Mouse (Mus musculus) urinary bladder, postnatal 10 days (tissue): Measurements from ENCODE around the gene Sh3gl3.

Experiments used
- DNase-seq: peaks from one replicate; pipeline ENCODE4 v3.0.0; 2022; ENCODE audit warnings: low spot score

Sh3gl3 gene

DNA sequence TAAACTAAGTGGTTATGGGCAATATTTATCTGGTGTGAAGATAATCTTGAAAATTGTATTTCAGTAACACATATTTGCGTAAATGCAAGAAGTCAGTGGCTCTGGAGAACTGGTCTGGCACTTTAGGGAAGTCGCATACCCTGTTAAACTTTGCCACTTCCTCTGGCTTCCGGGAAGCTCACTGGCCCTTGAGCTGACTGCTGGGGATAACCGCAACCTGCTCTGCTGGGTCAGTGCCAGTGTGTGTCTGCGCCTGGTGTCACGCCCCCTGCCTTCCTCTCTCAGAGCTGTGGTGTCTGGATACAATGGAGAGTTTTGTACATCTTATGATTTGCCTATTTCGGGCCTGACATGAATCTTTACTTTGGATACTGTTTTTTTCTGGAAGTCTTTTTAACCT, 119.8 kb downstream of the Sh3gl3 start:
- no peak for DNase-seq

DNA sequence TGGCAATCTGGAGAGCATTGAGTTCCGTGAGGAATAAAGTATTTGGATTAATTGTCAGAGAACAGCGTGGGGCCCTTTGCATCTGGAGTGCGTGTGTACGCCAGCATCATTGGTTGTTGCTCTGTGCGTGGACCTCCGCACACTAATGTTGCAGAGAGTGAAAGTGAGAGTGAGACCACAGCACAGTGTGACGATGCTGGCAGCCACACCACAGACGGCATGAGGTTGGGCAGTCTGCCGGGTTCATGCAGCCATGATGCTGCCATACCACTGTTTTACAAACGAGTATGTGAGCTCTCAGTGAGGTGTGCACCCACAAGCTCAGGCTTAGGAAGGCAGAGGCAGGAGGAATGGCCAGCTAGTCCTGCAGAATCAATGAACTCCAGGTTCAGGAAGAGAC, 120.4 kb downstream of the Sh3gl3 start:
- DNase-seq, result no peak

GRCm38 (mm10) chr7:82294611-82295010, 121.0 kb downstream of the Sh3gl3 start:
- no peak for DNase-seq

- DNase-seq, result no peak
Measured at GRCm38 (mm10) chr7:82308398-82308797, 134.8 kb downstream of the Sh3gl3 start.

DNA sequence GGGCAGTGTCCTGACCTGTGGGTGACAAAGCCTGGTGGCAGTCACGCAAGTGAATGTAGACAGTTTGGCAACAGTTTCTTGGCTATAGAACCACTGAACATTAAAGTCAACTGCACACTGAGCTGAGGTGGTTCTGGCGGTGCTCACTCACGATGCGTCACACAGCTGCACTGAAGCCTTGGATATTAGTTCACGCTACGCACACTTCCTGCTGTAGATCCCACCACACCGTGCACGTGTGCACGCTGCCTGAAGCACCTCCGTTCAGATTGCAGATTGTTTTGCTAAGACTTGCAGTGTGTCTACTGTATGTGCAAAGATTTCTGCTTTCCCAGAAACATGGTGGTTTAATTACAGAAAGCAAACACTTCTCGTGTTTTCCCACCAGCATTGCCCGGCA, 144.9 kb downstream of the Sh3gl3 start:
- DNase-seq, result no peak

DNA sequence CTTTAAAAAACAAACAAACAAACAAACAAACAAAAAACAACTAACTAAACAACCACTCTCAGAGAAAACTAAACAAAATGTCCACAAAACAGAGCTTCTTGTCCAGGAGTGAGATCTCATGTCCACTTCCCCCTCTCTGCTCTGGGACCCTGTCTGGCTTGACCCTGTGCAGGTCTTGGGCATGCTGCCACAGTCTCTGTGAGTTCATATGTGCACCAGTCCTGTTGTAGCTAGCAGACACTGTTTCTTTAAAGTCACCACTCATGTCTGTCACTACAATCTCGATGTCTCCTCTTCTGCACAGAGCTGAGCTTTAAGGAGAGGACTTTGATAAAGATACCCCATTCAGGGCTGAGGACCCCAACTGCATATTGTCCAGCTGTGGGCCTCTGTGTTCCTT, 153.0 kb downstream of the Sh3gl3 start:
- no peak for DNase-seq

GRCm38 (mm10) chr7:82327201-82327600, 153.6 kb downstream of the Sh3gl3 start:
- DNase-seq, result no peak

DNA sequence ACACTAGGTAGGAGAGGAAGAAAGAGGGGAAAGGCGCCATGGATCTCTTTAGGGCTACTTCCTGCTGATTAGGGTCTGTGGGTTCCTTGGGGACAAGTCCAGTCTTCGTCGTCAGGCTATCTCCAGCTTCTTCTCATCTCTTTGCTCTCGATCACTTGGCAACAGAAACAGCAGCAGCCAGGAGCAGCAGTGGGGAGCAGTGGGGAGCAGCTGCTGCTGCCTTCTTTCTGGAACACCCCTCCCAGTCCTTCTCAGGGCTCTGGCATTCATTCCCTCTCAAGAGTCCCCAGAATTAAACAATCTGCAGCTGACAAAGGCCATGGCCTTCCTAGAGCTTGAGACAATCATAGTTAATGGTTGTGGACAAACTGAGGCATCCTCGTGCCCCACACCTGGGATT, 154.2 kb downstream of the Sh3gl3 start:
- DNase-seq, result no peak

DNA sequence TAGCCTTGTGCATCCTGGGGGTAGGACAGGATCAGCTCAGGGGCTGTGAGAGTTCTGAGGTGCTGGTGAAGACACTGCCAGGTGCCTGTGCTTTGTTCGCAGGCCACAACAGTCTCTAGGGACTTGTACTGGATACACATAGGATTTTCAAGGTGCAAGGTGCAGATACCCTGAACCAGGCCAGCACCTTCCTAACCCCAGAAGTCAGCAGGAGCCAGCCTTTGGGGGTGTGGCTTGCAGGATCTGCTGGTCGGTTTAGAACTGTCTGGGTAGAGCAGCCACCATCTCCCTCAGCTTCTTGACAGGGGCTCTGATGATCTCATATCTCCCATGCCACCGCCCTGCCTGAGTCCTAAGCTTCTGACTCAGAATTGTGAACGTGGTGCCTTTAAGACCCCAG, 156.2 kb downstream of the Sh3gl3 start:
- DNase-seq, result no peak

GRCm38 (mm10) chr7:82330860-82331259, 157.2 kb downstream of the Sh3gl3 start:
- no peak for DNase-seq

DNA sequence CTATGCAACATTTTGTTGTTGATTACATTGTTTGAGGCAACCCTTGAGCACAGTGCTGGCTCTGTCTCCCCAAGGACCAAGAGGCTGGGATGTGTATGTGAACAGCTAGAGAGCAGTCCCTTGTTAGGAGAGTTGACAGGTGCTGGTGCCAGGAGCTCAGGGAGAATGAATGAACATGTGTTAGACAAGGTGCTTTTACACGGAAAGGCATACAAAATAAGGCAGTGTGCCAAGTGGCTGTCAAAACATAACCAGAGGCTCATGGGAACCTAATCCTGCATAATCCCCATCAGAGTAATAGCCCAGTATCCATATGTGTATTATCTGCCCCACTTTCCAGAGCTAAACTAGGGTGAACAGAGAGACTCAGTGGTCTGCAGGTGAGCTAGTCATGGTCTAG, 160.4 kb downstream of the Sh3gl3 start:
- no peak for DNase-seq

GRCm38 (mm10) chr7:82335211-82336121, 161.8 kb downstream of the Sh3gl3 start, which contains the start of gene Adamtsl3:
Adamtsl3 (plus strand) TSS chr7:82335694.
- no peak for DNase-seq

GRCm38 (mm10) chr7:82336132-82336531, 162.5 kb downstream of the Sh3gl3 start:
- no peak for DNase-seq

DNA sequence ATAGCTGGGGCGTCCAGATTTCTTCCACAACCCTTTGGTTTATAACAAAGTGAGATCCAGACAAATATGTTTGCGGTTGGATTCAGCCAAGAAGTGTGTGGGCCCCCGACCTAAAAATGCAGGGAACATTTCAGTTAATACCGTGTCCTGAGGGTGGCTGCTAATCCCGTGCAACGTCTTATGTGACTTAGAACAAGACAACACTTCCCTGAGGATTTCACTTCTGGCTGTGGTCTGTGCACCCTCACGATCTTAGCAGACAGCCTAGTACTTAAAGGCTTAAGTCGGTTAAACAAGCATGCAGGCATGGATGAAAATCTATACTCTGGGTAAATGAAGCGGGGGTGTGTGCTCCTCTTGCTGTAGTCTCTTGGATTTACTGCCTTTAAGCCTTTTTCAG, 164.5 kb downstream of the Sh3gl3 start:
- DNase-seq, result no peak

- no peak for DNase-seq
Measured at GRCm38 (mm10) chr7:82338532-82338931, 164.9 kb downstream of the Sh3gl3 start.

DNA sequence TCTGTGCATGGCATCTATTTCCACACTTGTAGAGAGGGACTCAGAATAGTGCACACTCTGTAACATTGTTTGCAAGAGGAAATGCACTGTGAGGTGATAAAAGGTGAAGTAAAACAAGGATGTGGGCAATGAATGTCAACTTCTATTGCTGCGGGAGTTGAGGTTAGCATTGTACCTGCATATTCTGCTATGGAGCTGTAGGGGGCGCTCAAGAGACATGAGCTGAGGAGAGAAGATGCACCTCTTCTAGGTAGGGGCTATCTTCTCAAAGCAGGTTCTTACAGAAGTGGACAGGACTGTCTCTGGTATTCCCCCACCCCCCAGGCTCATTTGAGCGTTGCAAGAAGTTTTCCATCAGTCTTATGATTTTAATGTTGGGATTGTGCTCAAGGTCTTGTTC, 165.6 kb downstream of the Sh3gl3 start:
- DNase-seq, result no peak

DNA sequence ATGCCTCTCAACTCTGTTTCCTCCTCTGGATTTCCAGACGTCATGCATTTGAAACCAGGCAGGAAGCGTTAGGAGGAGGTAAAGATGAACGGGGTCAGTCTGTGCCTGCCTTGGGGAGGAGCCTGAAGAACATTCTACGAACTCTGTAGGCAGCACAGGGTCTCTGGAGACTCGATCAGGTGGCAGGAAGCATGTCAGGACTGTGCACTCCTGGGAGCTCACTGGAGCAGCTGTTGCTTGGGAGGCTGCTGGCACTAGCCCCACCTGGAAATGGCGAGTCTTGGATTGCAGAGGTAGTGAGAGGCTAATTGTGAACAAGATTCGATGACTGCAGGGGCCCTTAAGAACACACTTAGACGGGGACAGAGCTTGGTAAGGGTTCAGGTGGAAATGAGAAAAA, 167.8 kb downstream of the Sh3gl3 start:
- no peak for DNase-seq

DNA sequence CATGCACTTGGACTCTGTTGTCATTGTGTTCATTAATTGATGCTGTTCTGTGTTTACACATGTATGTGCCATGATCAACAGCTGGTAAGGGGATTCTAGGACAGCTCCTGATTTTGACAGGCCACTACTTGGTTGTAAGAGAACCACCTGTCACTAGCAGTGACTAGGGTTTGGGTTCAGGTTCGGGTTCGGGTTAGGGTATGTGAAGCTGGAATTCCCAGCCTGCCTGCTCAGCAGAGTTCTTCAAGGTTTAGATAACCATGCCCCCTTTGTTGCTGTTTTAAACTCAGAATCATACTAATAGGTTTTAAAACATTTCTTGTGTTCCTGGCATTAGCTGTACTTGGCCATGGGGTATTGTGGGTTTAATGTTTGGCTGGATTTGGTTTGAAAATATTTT, 173.1 kb downstream of the Sh3gl3 start:
- no peak for DNase-seq

- no peak for DNase-seq
Measured at GRCm38 (mm10) chr7:82349796-82350195, 176.2 kb downstream of the Sh3gl3 start.

DNA sequence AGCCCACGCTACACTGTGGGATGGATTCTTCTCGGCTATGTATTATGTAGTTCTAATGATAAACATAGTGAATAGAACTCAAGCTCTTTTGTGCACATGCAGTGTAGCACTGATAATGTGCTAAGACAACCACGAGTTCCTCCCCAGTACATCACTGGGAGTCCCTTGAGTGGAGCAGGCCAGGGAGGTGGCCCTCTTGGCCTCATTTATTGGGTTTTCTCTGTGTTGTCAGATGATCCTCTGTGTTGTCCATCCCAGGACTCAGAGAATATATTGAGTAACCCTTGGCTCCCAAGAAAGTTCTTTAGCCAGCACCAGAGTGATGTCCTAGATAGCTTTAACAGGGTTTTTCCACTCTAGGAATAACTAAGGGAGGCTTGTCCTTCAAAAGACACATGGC, 176.8 kb downstream of the Sh3gl3 start:
- DNase-seq, result no peak
